Mouse (Mus musculus) adipocyte (in vitro differentiated cells): ENCODE measurements around the gene Shroom4.

Experiments
- DNase-seq: peaks from one replicate; pipeline ENCODE4 v3.0.0-alpha.2; 2016; ENCODE audit warnings: low spot score

Shroom4 gene

GRCm38 (mm10) chrX:6496374-6496773 is 96.7 kb downstream of the Shroom4 start:
- no peak for DNase-seq

- peak; percentile 73 for DNase-seq
Observed at GRCm38 (mm10) chrX:6501850-6502249, 102.2 kb downstream of the Shroom4 start.

GRCm38 (mm10) chrX:6517217-6517616 is 117.6 kb downstream of the Shroom4 start:
- no peak for DNase-seq

GRCm38 (mm10) chrX:6518421-6518820 is 118.8 kb downstream of the Shroom4 start:
- no peak for DNase-seq

- DNase-seq: peak; percentile 68
Observed at GRCm38 (mm10) chrX:6522935-6523334, 123.3 kb downstream of the Shroom4 start.

- DNase-seq: peak; percentile 18
Observed at GRCm38 (mm10) chrX:6536636-6537035, 137.0 kb downstream of the Shroom4 start.

- DNase-seq: no peak
Observed at GRCm38 (mm10) chrX:6537689-6538088, 138.0 kb downstream of the Shroom4 start.

- no peak for DNase-seq
Observed at GRCm38 (mm10) chrX:6565066-6565465, 165.4 kb downstream of the Shroom4 start.

GRCm38 (mm10) chrX:6574511-6574910 is 174.9 kb downstream of the Shroom4 start:
- no peak for DNase-seq

- no peak for DNase-seq
Observed at GRCm38 (mm10) chrX:6577001-6577400, 177.3 kb downstream of the Shroom4 start.

GRCm38 (mm10) chrX:6580671-6581070 is 181.0 kb downstream of the Shroom4 start:
- no peak for DNase-seq

- peak; percentile 12 for DNase-seq
Observed at GRCm38 (mm10) chrX:6581181-6581580, 181.5 kb downstream of the Shroom4 start.

- DNase-seq: peak; percentile 8
Observed at GRCm38 (mm10) chrX:6582646-6583045, 183.0 kb downstream of the Shroom4 start.

GRCm38 (mm10) chrX:6594183-6594582 is 194.5 kb downstream of the Shroom4 start:
- DNase-seq: no peak

- DNase-seq: peak; percentile 58
Observed at GRCm38 (mm10) chrX:6654024-6654423, 254.4 kb downstream of the Shroom4 start.

- no peak for DNase-seq
Observed at GRCm38 (mm10) chrX:6658820-6659324, 259.2 kb downstream of the Shroom4 start.
